Mouse (Mus musculus) adrenal gland, postnatal 4 days (tissue): ENCODE data around the gene Gm20388. TPM values are rescaled to one million over a fixed set of nuclear protein-coding genes. Genes with fewer than 3 reads are reported as not detected.

Experiments used
- DNase-seq, 2 experiments: peaks; one replicate each; pipeline ENCODE4 v3.0.0; 2021 to 2022; ENCODE audit warnings: low spot score in 2 of 2, mixed read lengths in 2 of 2
- total RNA-seq, 2 experiments: library from RNA; stranded (reverse); gene quantifications; 2 replicates each; pipeline ENCODE4 v1.2.3; 2021

Gene Gm20388
- total RNA-seq, 2 experiments from 2014 or later: 8.8 TPM; not detected in 1

- no peak for DNase-seq
These were observed 2216.0 kb downstream of the Gm20388 start for GRCm38 (mm10) chr8:122126659-122127058.

- DNase-seq: peak in 1 of 2 experiments; percentile 33
These were observed 2223.5 kb downstream of the Gm20388 start for GRCm38 (mm10) chr8:122134121-122134529.

DNA sequence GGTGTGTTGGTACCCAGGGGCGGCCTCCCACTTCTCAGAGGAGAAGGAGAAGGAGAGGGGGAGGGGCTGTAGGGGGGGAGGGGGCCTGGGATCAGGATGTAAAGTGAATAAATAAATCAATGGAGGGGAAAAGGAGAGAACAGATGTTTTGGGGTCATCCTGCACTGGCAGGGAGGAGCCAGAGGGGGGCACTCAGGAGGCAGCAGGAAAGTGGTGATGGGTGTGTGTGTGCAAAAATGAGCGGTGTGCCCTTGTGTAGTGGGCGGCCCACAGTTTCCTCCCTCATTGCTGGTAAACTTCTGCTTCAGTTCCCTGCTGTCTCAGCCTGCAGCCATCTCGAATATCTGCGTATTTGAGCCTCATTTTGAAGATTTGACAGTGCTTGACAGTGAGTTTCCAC, 2224.9 kb downstream of the Gm20388 start:
- no peak for DNase-seq

DNA sequence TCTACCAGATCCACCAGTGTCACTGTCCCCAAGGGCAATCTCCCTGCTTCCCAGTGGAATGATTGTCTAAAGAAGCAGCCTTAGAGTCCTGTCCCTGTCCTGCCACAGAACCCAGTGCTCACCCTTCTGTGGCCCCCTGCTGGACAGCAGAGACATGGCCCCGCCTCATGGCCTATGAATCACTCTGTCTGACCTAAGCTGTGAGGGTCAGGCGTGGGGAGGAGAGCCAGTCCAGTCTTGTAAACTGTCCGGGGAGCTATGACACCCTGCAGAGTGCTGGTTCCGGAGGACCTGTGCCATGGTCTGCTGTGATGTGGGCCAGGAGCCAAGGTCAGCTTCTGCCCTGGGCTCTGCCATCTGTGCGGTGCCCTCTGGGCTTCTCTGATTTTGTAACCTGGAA, 2229.1 kb downstream of the Gm20388 start:
- DNase-seq: peak; percentile 70 to 76

- DNase-seq: no peak
These were observed 2229.8 kb downstream of the Gm20388 start for GRCm38 (mm10) chr8:122140411-122140810.

- no peak for DNase-seq
These were observed 2231.8 kb downstream of the Gm20388 start for GRCm38 (mm10) chr8:122142428-122142827.

DNA sequence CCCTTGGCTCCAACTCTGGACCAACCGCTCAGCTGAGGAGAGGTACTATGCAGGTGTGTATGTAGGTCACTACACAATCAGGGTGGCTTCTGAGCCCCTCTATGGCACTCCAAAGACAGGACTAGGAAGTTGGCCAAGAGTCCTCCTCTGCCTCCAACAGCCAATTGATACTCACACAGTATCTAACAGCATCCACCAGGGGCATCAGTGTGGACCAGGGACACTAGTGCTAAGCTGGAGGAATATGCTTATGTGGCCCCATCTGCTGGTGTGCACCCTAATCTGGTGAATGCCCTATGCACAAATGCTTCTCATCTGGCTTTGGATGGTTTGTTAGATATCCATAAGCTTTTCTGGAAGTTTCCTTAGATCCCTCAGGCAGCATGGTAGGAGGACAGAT, 2232.6 kb downstream of the Gm20388 start:
- DNase-seq: no peak

DNA sequence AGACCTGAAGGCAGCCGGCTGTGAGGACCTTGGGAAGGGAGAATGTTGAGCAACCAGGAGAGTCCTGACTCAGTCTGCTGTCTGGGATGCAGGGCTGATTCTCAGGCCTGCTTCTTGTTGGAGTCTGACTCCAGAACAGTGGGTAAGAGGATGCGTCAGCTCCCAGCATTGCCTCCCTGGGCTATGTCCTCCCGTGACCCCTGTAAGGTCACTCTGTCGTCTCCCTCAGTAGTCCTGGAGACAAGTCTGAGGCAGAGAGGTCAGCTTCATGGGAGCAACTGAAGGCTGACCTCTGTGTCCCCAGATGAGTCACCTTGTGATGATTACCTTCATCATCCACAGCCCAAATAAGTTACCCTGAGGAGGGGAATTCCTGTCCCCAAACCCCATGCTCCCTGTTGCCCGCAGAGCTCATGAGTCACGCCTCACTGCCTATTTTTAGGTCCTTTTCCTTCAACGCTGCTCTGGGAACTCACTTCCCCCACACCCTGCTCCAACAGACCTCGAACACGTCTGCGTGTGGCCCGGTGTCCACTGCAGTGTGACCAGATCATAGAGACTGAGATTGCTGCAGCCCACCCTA, 2234.2 kb downstream of the Gm20388 start:
- no peak for DNase-seq

DNA sequence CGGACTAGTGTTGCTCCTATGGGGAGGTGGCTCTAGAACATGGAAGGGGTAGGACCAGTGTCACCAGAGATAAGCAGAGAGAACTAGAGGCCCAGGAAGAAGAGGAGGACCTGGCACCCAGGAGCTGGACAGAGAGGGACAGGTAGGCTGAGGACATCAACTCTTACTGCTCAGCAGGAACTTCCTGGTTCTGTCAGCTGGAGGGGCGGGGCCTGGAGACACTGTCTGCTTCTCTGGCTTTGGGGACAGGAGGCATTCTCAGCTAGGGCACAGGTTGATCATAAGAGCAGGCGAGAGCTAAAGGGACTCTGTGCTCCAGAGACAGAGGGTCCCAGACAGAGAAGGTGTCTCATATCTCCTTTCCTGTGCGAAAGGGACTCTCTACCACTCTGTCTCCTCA, 2238.4 kb downstream of the Gm20388 start:
- DNase-seq: no peak

DNA sequence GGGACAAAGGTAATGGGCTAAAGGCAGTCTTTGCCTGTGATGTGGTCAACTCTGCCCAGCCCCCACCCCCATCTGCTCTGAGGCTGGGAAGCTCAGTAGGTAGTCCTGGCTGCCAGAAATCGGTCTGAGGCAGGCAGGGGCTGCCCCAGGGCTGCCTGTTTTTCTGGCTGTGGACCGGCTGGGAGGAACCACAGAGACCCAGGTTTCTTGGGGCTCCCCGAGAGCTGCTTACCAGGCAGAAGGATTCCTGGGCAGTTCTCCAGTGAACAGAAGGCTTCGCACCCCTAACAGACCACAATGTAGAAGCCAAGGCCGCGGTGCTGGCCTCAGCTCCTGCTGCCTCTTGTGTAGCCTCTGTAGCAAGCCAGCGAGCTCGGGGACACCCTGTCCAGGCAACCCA, 2239.0 kb downstream of the Gm20388 start:
- DNase-seq: no peak

- DNase-seq: no peak
These were observed 2240.9 kb downstream of the Gm20388 start for GRCm38 (mm10) chr8:122151541-122151940.

- no peak for DNase-seq
These were observed 2244.5 kb downstream of the Gm20388 start for GRCm38 (mm10) chr8:122155082-122155643.

- no peak for DNase-seq
These were observed 2245.3 kb downstream of the Gm20388 start for GRCm38 (mm10) chr8:122155964-122156363.

DNA sequence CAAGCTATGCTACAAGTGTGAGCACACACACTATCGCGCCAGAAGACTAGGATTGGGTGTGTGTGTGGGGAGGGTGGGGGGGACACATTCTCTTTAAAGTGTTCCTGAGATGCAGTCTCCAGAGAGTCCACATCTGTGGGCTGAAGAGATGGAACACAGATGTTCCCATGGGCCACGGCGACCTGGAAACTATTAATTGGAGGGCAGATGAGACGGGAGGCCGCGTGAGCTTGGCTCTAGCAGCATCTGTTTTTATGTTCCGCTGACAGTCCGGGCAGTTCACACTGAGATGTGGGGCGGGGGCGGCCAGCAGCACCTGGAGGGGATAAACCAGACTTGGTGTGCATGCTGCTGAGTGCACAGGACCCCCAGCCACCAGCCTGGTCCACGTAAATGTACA, 2247.0 kb downstream of the Gm20388 start:
- no peak for DNase-seq

- no peak for DNase-seq
These were observed 2249.5 kb downstream of the Gm20388 start for GRCm38 (mm10) chr8:122160165-122160564.

DNA sequence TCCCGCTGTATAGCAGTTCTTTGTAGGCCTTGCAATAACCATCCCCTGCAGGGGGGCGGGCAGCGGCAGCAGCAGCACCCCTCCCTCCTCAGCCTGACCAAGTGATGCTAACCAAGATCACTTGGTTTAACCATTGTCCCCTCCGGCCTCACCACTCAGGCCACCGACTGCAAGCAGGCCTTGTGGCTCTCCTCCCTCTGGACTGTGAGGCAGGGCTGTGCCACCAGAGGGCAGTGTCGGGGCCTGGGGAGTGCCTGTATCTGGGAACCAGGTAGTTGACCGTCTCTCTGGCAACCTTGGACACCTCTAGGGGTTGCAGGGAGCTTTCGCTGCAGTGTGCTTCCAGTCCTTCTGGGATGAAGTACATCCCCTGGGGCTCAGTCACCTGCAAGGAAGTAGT, 2252.4 kb downstream of the Gm20388 start:
- DNase-seq: peak; percentile 63 to 68

DNA sequence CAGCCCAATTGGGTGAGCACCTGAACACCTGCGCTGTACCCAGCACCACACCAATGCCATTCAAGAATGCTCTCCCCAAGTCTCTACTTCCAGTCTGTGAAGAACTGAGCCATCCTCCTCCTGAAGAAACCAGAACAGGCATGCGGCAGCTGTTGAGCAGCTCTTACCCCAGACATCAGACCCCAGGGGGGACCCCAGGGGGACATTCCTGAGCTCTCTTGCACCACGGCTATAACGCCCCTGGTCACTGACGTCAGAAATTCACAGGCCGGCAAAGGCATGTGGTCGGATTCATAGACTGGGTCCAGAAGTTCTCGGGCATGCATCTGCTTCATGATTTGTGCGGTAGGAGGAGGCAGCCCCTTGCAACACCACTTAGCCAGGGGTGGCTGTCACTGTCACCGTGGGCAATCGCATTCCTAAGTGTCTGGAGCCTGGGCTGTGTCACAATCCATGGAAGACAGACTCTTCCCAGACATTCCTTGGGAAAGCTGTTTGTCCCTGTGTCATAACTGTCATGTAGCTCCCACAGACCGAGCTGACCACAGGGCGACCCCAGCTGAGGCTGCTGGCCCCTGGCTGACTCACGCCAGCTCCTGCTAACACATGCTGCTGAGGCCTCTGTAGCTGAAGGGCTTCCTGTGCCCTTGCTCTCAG, 2256.7 kb downstream of the Gm20388 start:
- DNase-seq: no peak

DNA sequence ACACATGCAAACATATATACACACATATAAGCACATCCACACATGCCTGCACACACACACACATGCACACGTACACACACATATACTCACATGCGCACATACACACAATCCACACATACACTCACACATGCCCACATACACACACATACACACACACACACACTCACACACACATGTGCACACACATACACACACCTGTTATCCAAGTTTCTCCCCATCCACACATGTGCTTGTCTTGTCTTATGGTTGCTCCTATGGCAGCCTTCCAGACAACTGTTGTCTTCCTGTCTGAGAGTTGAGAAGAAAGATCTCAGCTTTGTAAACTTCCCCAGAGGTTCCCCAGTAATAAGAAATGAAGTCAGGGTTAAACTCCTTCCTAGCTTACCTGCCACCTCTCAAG, 2258.8 kb downstream of the Gm20388 start:
- no peak for DNase-seq

DNA sequence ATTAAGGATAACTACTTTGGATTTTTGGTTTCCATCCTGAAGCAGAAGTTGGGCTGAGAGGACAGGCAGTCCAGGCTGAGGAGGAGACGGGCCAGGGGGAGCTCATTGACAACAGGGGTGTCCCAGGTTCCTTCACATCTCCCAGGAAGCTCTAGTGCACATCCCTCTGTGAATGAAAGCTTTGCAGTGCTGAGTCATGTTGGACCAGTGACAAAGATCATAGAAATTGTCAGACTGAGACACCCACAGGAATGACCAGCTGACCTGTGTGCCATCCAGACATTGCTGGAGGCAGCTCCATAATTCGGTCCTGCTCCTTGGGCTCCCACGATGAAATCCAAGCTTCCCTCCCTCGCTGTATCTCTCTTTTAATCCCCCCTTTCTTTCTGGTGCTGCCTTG, 2261.2 kb downstream of the Gm20388 start:
- DNase-seq: no peak

DNA sequence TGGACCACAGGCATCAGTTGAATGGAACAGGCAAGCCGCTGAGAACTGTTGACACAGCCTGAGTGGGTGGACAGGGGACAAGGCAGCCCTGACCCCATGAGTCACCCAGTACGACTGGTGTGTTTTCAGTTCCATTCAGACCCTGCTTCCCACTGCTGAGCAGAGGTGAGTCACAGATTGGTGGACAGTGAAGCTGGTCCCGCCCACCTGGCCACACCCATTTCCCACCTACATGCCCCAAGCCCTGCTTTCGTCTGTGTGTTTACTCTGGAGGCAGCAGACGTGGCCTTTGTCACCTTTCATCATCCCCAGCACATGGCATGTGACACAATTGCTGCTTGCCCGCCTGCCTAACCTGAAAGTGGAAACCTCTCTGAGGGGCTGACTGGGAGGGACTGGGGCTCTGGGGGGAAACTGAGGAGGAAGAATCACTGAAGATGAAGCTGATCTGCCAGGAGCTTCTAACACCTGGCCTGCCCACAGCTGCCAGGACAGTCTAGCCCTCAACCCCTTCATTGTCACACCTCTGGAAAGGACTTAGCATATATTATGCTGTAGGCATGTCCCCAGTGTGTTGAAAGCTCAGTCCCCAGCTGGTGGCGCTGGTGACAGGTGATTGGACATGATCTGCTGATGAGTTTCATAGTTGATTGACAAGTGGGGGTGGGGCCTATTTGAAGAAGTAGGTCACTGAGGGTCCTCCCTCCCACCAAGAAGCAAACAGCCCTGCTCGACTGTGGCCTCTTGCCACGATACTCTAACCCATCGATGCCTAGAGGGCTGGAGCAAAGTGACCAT, 2263.7 kb downstream of the Gm20388 start:
- DNase-seq: no peak

GRCm38 (mm10) chr8:122178392-122178890, 2267.8 kb downstream of the Gm20388 start:
- DNase-seq: no peak

DNA sequence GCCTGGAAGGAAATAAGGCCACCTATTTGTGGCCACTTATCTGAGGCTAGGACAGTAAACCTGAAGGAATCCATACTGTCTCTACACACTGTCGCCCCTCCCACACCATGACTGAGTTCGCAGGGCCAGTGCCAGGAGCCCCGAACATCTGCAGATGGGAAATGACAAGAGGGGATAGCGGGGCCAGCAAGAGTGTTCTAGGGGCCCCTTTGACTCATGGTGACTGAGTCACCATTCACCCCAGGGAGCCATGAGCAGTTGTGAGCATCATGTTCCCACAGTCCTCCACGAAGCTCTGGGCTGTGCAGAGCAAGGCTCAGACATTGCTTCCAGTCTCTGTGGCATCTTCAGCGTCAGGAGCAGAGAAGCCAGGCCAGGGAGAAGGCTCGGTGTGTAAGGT, 2268.7 kb downstream of the Gm20388 start:
- no peak for DNase-seq
